ENCODE assay signal across 10 mouse cellular contexts in genomic region chr16:34689879-34690278, GRCm38 (mm10). TPM values are rescaled to one million over a fixed set of nuclear protein-coding genes. Genes with fewer than 3 reads are reported as not detected.
A peak's percentile ranks its signal among the peaks of the same experiment; 100 is the strongest.
DNase-seq lines count a peak whose midpoint lies in the region; ATAC-seq lines count a peak whose summit lies in the region.
"Had no signal": no experiment of that assay in that cellular context is flagged by ENCODE, and none has a peak within 500 bp of the region (broad histone marks: within the 10 kb centered on the region; RNA-seq: fewer than 3 reads in every experiment).

No protein-coding gene starts in this region.

- no peaks in the 10 kb centered on the region for H3K27me3 ChIP-seq in heart, embryonic 15.5 days
- H3K27me3 ChIP-seq in embryonic facial prominence, embryonic 11.5 days (ENCODE audit: control insufficient read depth, insufficient read depth, low read length) = no peaks in the 10 kb centered on the region
- no peaks in the 10 kb centered on the region for H3K27me3 ChIP-seq in hindbrain, embryonic 14.5 days (ENCODE audit: control insufficient read depth, insufficient read depth, low read length)
- H3K27me3 ChIP-seq in midbrain, embryonic 14.5 days (ENCODE audit: control insufficient read depth, insufficient read depth, low read length) = no peaks in the 10 kb centered on the region

- no peak overlapping the region for H3K9ac ChIP-seq in heart, embryonic 15.5 days
- no peak overlapping the region for H3K9ac ChIP-seq in embryonic facial prominence, embryonic 11.5 days (replicated peaks; ENCODE audit: low read length)
- H3K9ac ChIP-seq in hindbrain, embryonic 14.5 days = no peak overlapping the region
- H3K9ac ChIP-seq in midbrain, embryonic 14.5 days (replicated peaks; ENCODE audit: low read length) = no peak overlapping the region; the same call in 1 of the 2 replicates

- peak overlapping the region; percentile 87; the same call in 1 of the 2 replicates for H3K27ac ChIP-seq in heart, embryonic 15.5 days
- no peak overlapping the region for H3K27ac ChIP-seq in embryonic facial prominence, embryonic 11.5 days (replicated peaks; ENCODE audit: low read depth, low read length)
- H3K27ac ChIP-seq in hindbrain, embryonic 14.5 days = peak overlapping the region; percentile 75; the same call in 1 of the 2 replicates
- no peak overlapping the region; the same call in 1 of the 2 replicates for H3K27ac ChIP-seq in midbrain, embryonic 14.5 days (replicated peaks; ENCODE audit: low read depth, low read length)

- no peak for ATAC-seq in heart, embryonic 15.5 days (replicated peaks; ENCODE audit: insufficient number of reproducible peaks, insufficient read depth, low FRiP score, low read depth)
- ATAC-seq in embryonic facial prominence, embryonic 11.5 days (replicated peaks; ENCODE audit: insufficient number of reproducible peaks, low FRiP score, low TSS enrichment, low read depth) = peak; percentile 35; the same call in 1 of the 2 replicates
- ATAC-seq in hindbrain, embryonic 14.5 days (ENCODE audit: low FRiP score) = no peak
- ATAC-seq in midbrain, embryonic 14.5 days (ENCODE audit: low FRiP score, low TSS enrichment) = no peak

- 72% methylated on average over 3 of the region's 3 CpGs for WGBS in heart, embryonic 15.5 days
- WGBS in embryonic facial prominence, embryonic 11.5 days = 75% methylated on average over 3 of the region's 3 CpGs
- WGBS in hindbrain, embryonic 14.5 days = 71% methylated on average over 3 of the region's 3 CpGs
- WGBS in midbrain, embryonic 14.5 days = 81% methylated on average over 3 of the region's 3 CpGs

- no peak for DNase-seq in heart, postnatal 14 days
- DNase-seq in embryonic facial prominence, embryonic 11.5 days (ENCODE audit: low spot score) = no peak
- DNase-seq in hindbrain, embryonic 14.5 days (ENCODE audit: low spot score) = no peak
- no peak for DNase-seq in midbrain, embryonic 14.5 days
- DNase-seq in right cerebral cortex, postnatal 25 days = no peak
- DNase-seq in c-Kit-positive CD71-positive TER-119-positive erythroid progenitor cells, embryonic 14.5 days (ENCODE audit: low spot score) = no peak
- DNase-seq in kidney, postnatal 4 days = no peak

- peaks cover 6% of the 10 kb centered on the region for H3K4me1 ChIP-seq in heart, embryonic 15.5 days (replicated peaks)
- no peaks in the 10 kb centered on the region for H3K4me1 ChIP-seq in embryonic facial prominence, embryonic 11.5 days (ENCODE audit: control insufficient read depth, insufficient read depth, low read length)
- peaks cover 7% of the 10 kb centered on the region for H3K4me1 ChIP-seq in hindbrain, embryonic 14.5 days (replicated peaks; ENCODE audit: control insufficient read depth, insufficient read depth, low read length)
- H3K4me1 ChIP-seq in midbrain, embryonic 14.5 days (ENCODE audit: control insufficient read depth, insufficient read depth, low read length) = peaks cover 6% of the 10 kb centered on the region

- no peaks in the 10 kb centered on the region for H3K36me3 ChIP-seq in heart, embryonic 15.5 days
- H3K36me3 ChIP-seq in embryonic facial prominence, embryonic 11.5 days (replicated peaks; ENCODE audit: control insufficient read depth, insufficient read depth, low read depth, low read length) = no peaks in the 10 kb centered on the region
- H3K36me3 ChIP-seq in hindbrain, embryonic 14.5 days (replicated peaks; ENCODE audit: control insufficient read depth, insufficient read depth) = no peaks in the 10 kb centered on the region
- no peaks in the 10 kb centered on the region for H3K36me3 ChIP-seq in midbrain, embryonic 14.5 days (ENCODE audit: control insufficient read depth, insufficient read depth, low read length)

- H3K4me2 ChIP-seq in heart, embryonic 15.5 days = peak overlapping the region; percentile 76
- H3K4me2 ChIP-seq in embryonic facial prominence, embryonic 11.5 days (ENCODE audit: low read depth, low read length) = no peak overlapping the region
- peak overlapping the region; percentile 85 for H3K4me2 ChIP-seq in hindbrain, embryonic 14.5 days (replicated peaks)
- peak overlapping the region; percentile 91 for H3K4me2 ChIP-seq in midbrain, embryonic 14.5 days (ENCODE audit: low read length)

- intact Hi-C loops in heart, postnatal 14 days (cut with DNase I) = no loop called here

- H3K4me3 ChIP-seq in heart, embryonic 15.5 days = peak overlapping the region; percentile 72
- H3K4me3 ChIP-seq in embryonic facial prominence, embryonic 11.5 days (ENCODE audit: low read depth, low read length) = peak overlapping the region; percentile 68; the same call in 1 of the 2 replicates
- H3K4me3 ChIP-seq in hindbrain, embryonic 14.5 days (replicated peaks; ENCODE audit: low read length) = peak overlapping the region; percentile 63
- H3K4me3 ChIP-seq in midbrain, embryonic 14.5 days (replicated peaks; ENCODE audit: low read depth, low read length) = peak overlapping the region; percentile 54

- H3K9me3 ChIP-seq in heart, embryonic 15.5 days (replicated peaks) = no peaks in the 10 kb centered on the region
- H3K9me3 ChIP-seq in embryonic facial prominence, embryonic 11.5 days (replicated peaks; ENCODE audit: control insufficient read depth, low read length) = no peaks in the 10 kb centered on the region
- H3K9me3 ChIP-seq in hindbrain, embryonic 14.5 days (ENCODE audit: control insufficient read depth, low read length) = no peaks in the 10 kb centered on the region
- no peaks in the 10 kb centered on the region for H3K9me3 ChIP-seq in midbrain, embryonic 14.5 days (ENCODE audit: control insufficient read depth, low read length)

RNA-seq across cellular contexts. Expression of gene Ccdc14, which starts 0.5 kb away (rescaled TPM):
- polyA plus RNA-seq in heart, embryonic 15.5 days (2015; fragmentation: Nextera tagmentation; extraction: Ambion mirVana) = 4.0 and 4.5 TPM in 2 replicates
- total RNA-seq in heart, postnatal 14 days (2021) = 1 to 10 TPM; 2.4 to 3.0 TPM
- polyA plus RNA-seq in embryonic facial prominence, embryonic 11.5 days (2014; fragmentation: Nextera tagmentation; extraction: Ambion mirVana) = 11.7 and 13.4 TPM in 2 replicates
- polyA plus RNA-seq in hindbrain, embryonic 14.5 days (2014; fragmentation: Nextera tagmentation; extraction: Ambion mirVana) = 4.4 TPM in 2 replicates
- polyA plus RNA-seq in midbrain, embryonic 14.5 days (2014; fragmentation: Nextera tagmentation; extraction: Ambion mirVana) = 4.1 and 4.8 TPM in 2 replicates

RNA-seq across cellular contexts. Expression of gene Ropn1, which starts 40.2 kb away (rescaled TPM):
- polyA plus RNA-seq in heart, embryonic 15.5 days (2015; fragmentation: Nextera tagmentation; extraction: Ambion mirVana) = 0.24 and 0.38 TPM in 2 replicates
- under 1 TPM in 1 of 2 experiments, not detected in 1; 0.33 TPM for total RNA-seq in heart, postnatal 14 days (2021)
- polyA plus RNA-seq in embryonic facial prominence, embryonic 11.5 days (2014; fragmentation: Nextera tagmentation; extraction: Ambion mirVana) = not detected in 2 replicates
- polyA plus RNA-seq in hindbrain, embryonic 14.5 days (2014; fragmentation: Nextera tagmentation; extraction: Ambion mirVana) = 0.24 TPM in 1 of 2 replicates, not detected in the other
- polyA plus RNA-seq in midbrain, embryonic 14.5 days (2014; fragmentation: Nextera tagmentation; extraction: Ambion mirVana) = not detected in 2 replicates
- total RNA-seq: layer of hippocampus, postnatal 14 days had no signal
- polyA plus RNA-seq: thymus, adult 2 months had no signal

RNA-seq across cellular contexts. Expression of gene Mylk, which starts 55.1 kb away (rescaled TPM):
- 10.1 and 22.3 TPM in 2 replicates for polyA plus RNA-seq in heart, embryonic 15.5 days (2015; fragmentation: Nextera tagmentation; extraction: Ambion mirVana)
- 10 to 100 TPM; 37.2 to 37.9 TPM for total RNA-seq in heart, postnatal 14 days (2021)
- 5.8 and 7.0 TPM in 2 replicates for polyA plus RNA-seq in embryonic facial prominence, embryonic 11.5 days (2014; fragmentation: Nextera tagmentation; extraction: Ambion mirVana)
- 5.0 and 7.7 TPM in 2 replicates for polyA plus RNA-seq in hindbrain, embryonic 14.5 days (2014; fragmentation: Nextera tagmentation; extraction: Ambion mirVana)
- 2.8 and 4.9 TPM in 2 replicates for polyA plus RNA-seq in midbrain, embryonic 14.5 days (2014; fragmentation: Nextera tagmentation; extraction: Ambion mirVana)

Comparison
In these comparisons a context has a peak if more than half of its experiments do, and no peak if none do; other contexts are left out.
1. H3K27ac ChIP-seq: peak in heart, embryonic 15.5 days (single experiment) and hindbrain, embryonic 14.5 days (single experiment); none in embryonic facial prominence, embryonic 11.5 days (single experiment) and midbrain, embryonic 14.5 days (single experiment).
2. Peak in every context shown above with its lines, with median percentiles within 50 percentile points of each other: H3K4me3 ChIP-seq.